Mouse (Mus musculus): ENCODE data around the gene Dhx16. TPM values are rescaled to one million over a fixed set of nuclear protein-coding genes. Genes with fewer than 3 reads are reported as not detected.

The Dhx16 gene
- polyA plus RNA-seq (2012), result 55.5 and 78.6 TPM in 2 replicates

DNA sequence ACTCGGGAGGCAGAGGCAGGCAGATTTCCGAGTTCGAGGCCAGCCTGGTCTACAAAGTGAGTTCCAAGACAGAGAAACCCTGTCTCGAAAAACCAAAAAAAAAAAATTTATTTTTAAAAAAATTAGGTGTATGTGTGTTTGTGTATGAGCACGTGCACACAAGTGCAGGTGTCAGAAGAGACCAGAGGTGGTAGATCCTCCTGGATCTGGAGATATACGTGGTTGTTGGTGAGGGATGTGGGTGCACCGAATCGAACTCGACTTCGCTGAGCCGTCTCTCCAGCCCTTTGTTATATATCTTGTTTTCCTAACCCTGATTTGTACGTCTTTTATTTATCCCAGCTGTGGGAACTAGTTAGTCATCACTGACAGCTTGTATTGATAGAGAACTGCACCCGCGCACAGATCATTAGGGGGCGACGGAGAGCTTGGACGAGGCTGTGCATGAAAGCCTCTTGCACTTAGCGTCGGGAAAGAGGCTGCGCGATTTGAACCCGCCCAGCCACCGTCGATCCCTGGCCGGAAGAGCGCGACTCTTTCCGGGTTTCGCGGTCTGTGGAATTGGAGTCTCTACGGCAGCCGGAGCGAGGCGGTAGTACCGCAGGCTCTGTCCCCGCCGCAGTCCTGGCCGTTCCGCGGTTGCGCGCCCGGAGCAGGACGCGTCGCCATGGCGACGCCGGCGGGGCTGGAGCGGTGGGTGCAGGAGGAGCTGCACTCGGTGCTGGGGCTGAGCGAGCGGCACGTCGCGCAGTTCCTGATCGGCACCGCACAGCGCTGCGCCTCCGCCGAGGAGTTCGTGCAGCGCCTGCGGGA, at the start of gene Dhx16:
Gene Dhx16, plus strand, starts transcription at position 575 of the 813 bp plus-strand sequence.

DNA sequence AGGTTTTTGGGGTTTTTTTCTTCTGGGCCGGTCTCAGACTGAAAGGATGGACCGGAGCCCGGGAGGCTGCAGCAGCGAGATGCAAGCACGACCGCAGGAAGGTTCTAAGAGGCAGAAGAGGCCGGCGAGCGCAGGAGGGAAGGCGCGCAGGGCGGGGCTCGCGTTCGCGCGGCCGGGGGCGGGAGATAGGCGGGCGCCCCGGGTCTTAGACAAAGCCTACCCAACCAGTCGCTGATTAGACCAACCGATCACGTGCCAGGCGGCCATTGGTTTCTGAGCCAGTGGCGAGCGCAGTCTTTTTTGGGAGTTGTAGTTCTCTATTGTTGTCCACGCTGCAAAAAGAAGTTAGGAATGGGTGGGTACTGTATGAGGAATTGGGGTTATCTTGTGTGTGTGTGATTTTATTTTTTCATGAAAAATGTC, 41.5 kb upstream of the Dhx16 start, which contains the start of gene Tubb5:
Gene Tubb5, minus strand, starts transcription at position 185 of the 423 bp plus-strand sequence.

GRCm38 (mm10) chr17:35841076-35841950, 38.3 kb upstream of the Dhx16 start, which contains the start of gene Mdc1:
Gene Mdc1, plus strand, starts transcription at chr17:35841515.

DNA sequence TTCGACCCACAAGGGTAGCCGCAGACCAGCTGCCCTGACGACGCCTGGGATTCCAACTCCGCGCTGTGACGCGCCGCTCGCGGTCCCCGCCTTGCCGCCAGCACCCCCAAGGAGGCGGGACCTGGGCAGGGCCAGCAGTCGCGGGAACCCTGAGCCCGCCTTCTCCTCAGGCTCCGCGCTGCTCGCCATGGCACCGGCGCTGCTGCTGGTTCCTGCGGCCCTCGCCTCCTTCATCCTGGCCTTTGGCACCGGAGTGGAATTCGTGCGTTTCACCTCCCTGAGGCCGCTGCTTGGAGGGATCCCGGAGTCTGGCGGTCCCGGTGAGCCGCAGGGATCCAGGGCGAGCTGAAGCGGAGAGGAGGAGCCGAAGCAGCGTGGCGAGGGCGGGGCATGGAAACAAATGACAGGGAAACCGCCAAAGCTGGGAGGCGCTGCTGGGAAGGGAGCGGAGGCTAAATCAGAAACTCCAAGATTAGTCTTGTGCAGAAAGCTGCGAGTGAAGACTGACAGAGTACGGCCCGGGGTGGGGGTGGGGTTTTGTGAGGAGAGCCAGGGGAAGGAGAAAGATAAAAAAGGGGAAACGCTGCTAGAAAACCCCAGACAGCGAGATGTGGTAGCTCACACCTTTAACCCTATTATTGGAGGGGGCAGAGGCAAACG, 18.3 kb upstream of the Dhx16 start, which contains the start of gene Nrm:
Gene Nrm, plus strand, starts transcription at position 121 of the 660 bp plus-strand sequence.

DNA sequence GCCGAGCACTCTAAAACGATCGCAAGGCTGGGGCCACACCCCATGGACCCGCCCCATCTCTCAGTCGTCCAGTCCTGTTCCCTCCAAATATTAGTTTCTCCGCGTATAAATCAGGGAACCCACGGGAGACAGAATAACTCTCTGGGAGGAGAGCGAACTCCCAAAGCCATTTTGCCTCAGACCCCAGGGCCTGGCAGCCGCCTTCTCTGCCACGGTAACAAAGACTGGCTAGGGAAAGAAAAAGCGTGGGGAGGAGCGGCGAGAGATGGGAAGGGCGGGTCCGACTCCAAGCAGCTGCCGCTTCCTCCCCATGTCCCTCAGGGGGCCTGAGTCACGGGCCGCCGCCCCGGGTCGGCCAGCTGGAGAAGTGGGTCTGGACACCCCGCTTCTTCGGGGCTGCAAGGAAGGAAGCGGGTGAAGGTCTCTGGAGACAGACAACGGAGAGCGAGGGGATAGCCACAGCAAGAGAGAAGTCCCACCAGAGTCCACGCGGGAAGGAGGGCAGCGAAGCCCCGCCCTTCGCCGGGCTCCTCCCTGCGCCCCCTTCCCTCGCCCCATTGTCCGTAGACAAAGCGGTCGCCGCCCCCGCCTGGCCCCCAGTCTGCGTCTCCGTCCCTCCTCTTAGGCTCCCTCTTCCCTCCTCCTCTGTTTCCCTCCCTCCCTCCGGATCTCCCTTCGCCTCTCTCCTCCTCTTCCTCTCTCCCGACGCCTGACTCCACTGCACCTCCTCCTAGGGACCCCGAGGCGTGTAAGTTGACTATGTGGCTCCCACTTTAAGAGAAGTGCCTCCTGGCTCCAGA, 13.9 kb upstream of the Dhx16 start, which contains the start of gene Ppp1r18:
Gene Ppp1r18, plus strand, starts transcription at position 113 of the 800 bp plus-strand sequence.

DNA sequence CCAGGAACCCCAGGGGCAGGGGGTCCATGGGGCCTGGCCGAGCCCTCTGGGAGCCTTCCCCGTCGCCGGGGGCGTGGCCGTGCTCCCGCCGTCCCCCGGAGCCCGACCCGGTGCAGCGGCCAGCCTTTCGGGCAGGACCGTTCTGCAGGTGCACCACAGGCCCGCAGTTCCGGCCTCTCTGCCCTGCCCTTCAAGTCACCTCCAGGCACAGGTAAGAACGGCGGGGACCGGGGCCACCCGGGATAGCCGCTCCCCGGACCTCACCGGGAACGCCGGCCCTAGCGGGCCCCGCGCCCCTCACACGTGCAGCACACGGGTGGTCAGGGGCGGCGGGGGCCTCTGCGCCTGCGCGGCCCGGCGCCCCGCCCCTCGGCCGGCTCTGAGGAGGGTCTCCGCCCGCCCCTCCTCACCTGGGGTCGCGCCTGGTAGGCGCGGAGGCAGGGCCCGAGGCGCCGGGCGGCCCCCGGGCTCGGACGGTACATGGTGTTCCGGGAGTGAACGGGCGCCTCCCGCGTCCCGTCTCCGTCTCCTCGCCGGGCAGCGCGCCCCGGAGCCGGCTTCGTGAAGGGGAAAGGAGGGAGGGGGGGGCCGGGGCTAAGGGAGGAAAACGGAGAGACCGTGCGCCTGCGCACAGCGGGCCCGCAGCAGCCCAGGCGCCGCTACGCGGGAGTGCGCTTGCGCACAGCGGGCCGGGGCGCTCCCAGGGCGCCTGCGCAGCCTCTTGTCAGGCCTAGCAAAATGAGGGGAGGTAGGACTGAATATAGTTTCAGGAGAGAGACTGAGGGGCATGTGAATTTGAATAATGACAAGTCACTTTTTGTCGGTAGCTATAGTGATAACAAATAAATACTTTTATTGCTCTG, 17.4 kb downstream of the Dhx16 start, which contains the start of gene 2310061I04Rik:
Gene 2310061I04Rik, minus strand, starts transcription at position 651 of the 863 bp plus-strand sequence.

DNA sequence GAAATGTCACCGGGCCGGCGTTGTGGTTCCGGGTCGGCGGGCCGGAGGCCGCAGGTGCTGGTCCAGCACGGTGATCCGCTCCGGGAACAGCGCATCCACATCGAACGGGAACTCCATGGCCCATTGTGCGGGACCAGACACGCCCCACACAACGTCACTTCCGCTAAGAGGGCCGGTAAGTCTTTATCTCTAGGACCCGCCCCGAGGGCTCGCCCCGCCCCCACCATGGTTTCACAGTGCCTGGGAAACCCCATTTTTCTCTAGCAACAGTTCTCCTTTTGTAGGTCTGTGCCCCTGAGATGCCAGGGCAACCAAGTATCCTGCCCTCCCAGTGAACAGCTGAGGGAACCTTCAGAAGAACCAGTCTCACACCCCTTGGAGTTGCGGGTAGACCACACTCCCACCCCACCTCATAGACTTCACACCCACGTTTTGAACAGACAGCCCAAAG, 30.3 kb downstream of the Dhx16 start, which contains the start of gene Atat1:
Gene Atat1, minus strand, starts transcription at position 157 of the 451 bp plus-strand sequence.

DNA sequence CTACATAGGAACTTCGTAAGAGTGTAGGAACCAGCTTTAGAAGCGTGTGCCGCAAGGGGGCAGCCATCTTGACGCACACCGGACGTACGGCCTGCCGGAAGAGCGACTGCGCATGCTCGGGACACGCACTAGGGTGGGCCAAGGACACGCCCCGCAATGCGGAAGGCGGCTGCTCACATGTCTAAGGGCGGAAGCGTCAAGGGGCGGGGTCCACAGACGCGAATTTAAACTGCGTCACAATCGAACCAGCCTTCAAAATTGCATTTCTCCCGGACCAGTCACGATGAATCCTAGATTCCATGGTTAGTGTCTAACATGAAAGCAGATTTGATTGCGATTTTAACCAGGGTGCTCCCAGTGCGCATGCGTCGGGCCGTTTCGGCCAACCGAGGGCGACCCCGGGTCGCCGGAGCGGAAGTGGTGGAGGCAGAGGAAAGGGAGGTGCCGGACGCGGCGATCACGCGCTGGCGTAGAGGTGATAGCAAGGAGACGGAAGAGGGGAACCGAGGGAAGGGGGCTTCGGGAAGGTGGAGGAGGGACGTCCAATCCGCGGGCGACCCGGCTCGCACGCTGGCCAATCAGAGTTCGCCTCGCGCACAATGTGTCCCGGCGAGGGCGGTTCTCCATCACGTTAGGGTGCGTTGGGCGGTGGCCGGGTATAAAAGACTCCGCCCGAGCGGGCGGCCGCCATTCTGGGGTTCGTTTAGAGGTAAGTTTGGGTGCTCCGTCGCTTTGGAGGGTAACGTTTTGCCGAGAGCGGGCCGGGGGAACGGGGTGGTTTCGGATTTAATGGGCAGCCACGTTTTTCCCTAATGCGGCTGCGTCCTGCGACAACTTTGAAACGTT, 36.9 kb downstream of the Dhx16 start, which contains the start of the genes Mrps18b and Ppp1r10:
Gene Mrps18b, minus strand, starts transcription at position 93 of the 846 bp plus-strand sequence.
Gene Ppp1r10, plus strand, starts transcription at position 138 of the 846 bp plus-strand sequence.

Other genes with a start within 250 kb of the Dhx16 start
- gene Mucl3, start 236.1 kb upstream of the Dhx16 start, polyA plus RNA-seq (2012), result not detected in 2 replicates
- gene Vars2, start 212.2 kb upstream of the Dhx16 start, polyA plus RNA-seq (2012), result 112 TPM in 2 replicates
- 41.9 and 44.9 TPM in 2 replicates for gene Gtf2h4, start 206.1 kb upstream of the Dhx16 start, polyA plus RNA-seq (2012)
- gene Ddr1, start 175.2 kb upstream of the Dhx16 start, polyA plus RNA-seq (2012), result 0.49 and 0.79 TPM in 2 replicates
- gene Ier3, start 58.1 kb upstream of the Dhx16 start, polyA plus RNA-seq (2012), result 131 and 159 TPM in 2 replicates
- 86.8 and 112 TPM in 2 replicates for gene Flot1, start 56.6 kb upstream of the Dhx16 start, polyA plus RNA-seq (2012)
- gene Tubb5, start 41.5 kb upstream of the Dhx16 start, polyA plus RNA-seq (2012), result 310 and 318 TPM in 2 replicates
- 20.6 and 21.4 TPM in 2 replicates for gene Mdc1, start 38.3 kb upstream of the Dhx16 start, polyA plus RNA-seq (2012)
- 36.4 and 39.2 TPM in 2 replicates for gene Nrm, start 18.5 kb upstream of the Dhx16 start, polyA plus RNA-seq (2012)
- 108 and 116 TPM in 2 replicates for gene Ppp1r18, start 14.2 kb upstream of the Dhx16 start, polyA plus RNA-seq (2012)
- gene 2310061I04Rik, start 17.6 kb downstream of the Dhx16 start, polyA plus RNA-seq (2012), result 115 and 120 TPM in 2 replicates
- 20.1 and 28.3 TPM in 2 replicates for gene Atat1, start 30.3 kb downstream of the Dhx16 start, polyA plus RNA-seq (2012)
- 7.6 and 13.3 TPM in 2 replicates for gene Mrps18b, start 36.6 kb downstream of the Dhx16 start, polyA plus RNA-seq (2012)
- 37.9 and 38.9 TPM in 2 replicates for gene Ppp1r10, start 36.6 kb downstream of the Dhx16 start, polyA plus RNA-seq (2012)
- 147 and 199 TPM in 2 replicates for gene Abcf1, start 89.9 kb downstream of the Dhx16 start, polyA plus RNA-seq (2012)
- gene Gnl1, start 100.0 kb downstream of the Dhx16 start, polyA plus RNA-seq (2012), result 103 and 140 TPM in 2 replicates
- gene Prr3, start 100.4 kb downstream of the Dhx16 start, polyA plus RNA-seq (2012), result 43.9 and 60.7 TPM in 2 replicates
- 0.94 and 2.0 TPM in 2 replicates for gene H2-T24, start 140.7 kb downstream of the Dhx16 start, polyA plus RNA-seq (2012)
- 172 and 205 TPM in 2 replicates for gene H2-T23, start 153.0 kb downstream of the Dhx16 start, polyA plus RNA-seq (2012)
- gene H2-T22, start 162.9 kb downstream of the Dhx16 start, polyA plus RNA-seq (2012), result 22.4 and 24.0 TPM in 2 replicates
- gene Gm6034, start 163.1 kb downstream of the Dhx16 start, polyA plus RNA-seq (2012), result 0.03 TPM in 1 of 2 replicates, not detected in the other
- gene Gm11127, start 178.6 kb downstream of the Dhx16 start, polyA plus RNA-seq (2012), result 0.09 TPM in 1 of 2 replicates, not detected in the other
- 0.06 TPM in 1 of 2 replicates, not detected in the other for gene Gm19684, start 241.9 kb downstream of the Dhx16 start, polyA plus RNA-seq (2012)
- gene Gm7030, start 249.6 kb downstream of the Dhx16 start, polyA plus RNA-seq (2012), result not detected in 2 replicates

Measured in megakaryocyte-erythroid progenitor cell, adult 5 weeks (primary cell).